Mouse (Mus musculus) embryonic facial prominence, embryonic 14.5 days (tissue): ENCODE measurements around the gene Dnajc15. TPM values are rescaled to one million over a fixed set of nuclear protein-coding genes. Genes with fewer than 3 reads are reported as not detected.

Experiments used
- ATAC-seq: fragments of 200-750 bp; cut with Nextera tagmentation; 2 replicates; pipeline ENCODE4 v1.8.0; 2017; ENCODE audit warnings: low read depth, moderate number of reproducible peaks, moderate TSS enrichment
- DNase-seq: peaks from one replicate; pipeline ENCODE4 v3.0.0-alpha.2; 2015; ENCODE audit warnings: low spot score
- H3K27ac ChIP-seq: fragments of 300-500 bp; sonication (generic); replicated peaks from 2 replicates; pipeline ENCODE4 v1.5.1; 2014; ENCODE audit warnings: low read depth, mild to moderate bottlenecking, low read length, moderate library complexity
- H3K27me3 ChIP-seq: fragments of 300-500 bp; sonication (generic); replicated peaks from 2 replicates; pipeline ENCODE4 v1.6.1; 2014; ENCODE audit warnings: low read length; ENCODE audit not compliant: control insufficient read depth, insufficient read depth
- H3K36me3 ChIP-seq: fragments of 300-500 bp; sonication (generic); 2 replicates; pipeline ENCODE4 v1.6.1; 2014; ENCODE audit warnings: low read length, mixed read lengths; ENCODE audit not compliant: control insufficient read depth, insufficient read depth
- H3K4me1 ChIP-seq: fragments of 300-500 bp; sonication (generic); 2 replicates; pipeline ENCODE4 v1.6.1; 2014; ENCODE audit warnings: antibody characterized with exemption, low read length; ENCODE audit not compliant: control insufficient read depth, insufficient read depth
- H3K4me2 ChIP-seq: fragments of 300-500 bp; sonication (generic); 2 replicates; pipeline ENCODE4 v1.6.1; 2014; ENCODE audit warnings: low read depth, mild to moderate bottlenecking, low read length, moderate library complexity, mixed read lengths
- H3K4me3 ChIP-seq: fragments of 300-500 bp; sonication (generic); 2 replicates; pipeline ENCODE4 v1.5.1; 2014; ENCODE audit warnings: low read depth, mild to moderate bottlenecking, low read length
- H3K9ac ChIP-seq: fragments of 300-500 bp; sonication (generic); 2 replicates; pipeline ENCODE4 v1.6.1; 2014; ENCODE audit warnings: low read depth, mild to moderate bottlenecking, low read length, moderate library complexity, mixed read lengths
- H3K9me3 ChIP-seq: fragments of 300-500 bp; sonication (generic); 2 replicates; pipeline ENCODE4 v1.6.1; 2016; ENCODE audit warnings: low read length; ENCODE audit not compliant: control insufficient read depth
- WGBS: fragments of 180-500 bp; shearing (Covaris S2); extraction: QIAGEN DNeasy Blood & Tissue Kit; methylation state at CpG from one replicate; pipeline ENCODE4 v1.1.7; 2014; 5-methylcytosine and 5-hydroxymethylcytosine counted together
- polyA plus RNA-seq: library from polyadenylated mRNA; unstranded; fragments of >200 nt; fragmentation: Nextera tagmentation; extraction: Ambion mirVana; gene quantifications from 2 replicates; pipeline ENCODE4 v1.2.1, GENCODE M21; 2014

The Dnajc15 gene
- polyA plus RNA-seq, 1 experiment from 2014 or later = 107 TPM

DNA sequence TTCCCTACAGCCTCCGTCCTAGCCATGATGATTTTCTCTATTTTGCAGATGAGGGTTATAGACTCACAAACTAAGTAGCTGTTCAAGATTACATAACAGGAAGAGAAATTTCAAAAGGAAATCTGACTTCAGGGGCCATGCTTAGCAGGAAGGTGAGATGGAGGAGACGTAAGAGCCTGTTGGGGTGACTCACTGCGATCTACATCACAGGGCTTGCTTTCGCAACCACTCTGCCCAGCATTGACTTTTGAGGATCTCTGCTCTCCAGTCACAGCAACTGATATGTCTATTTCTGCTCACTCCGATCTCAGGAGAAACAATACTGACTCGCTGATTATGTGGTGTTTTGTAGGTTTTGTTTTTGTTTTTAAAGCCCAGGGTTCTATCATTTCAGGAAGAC, 49.8 kb downstream of the Dnajc15 start:
- Histone ChIP-seq H3K9me3 (no peaks in the 10 kb centered on the region), H3K9ac (no peak overlapping the region), H3K36me3 (0 out of 2 replicates have a peak, but pooled peaks cover 9% of the 10 kb centered on the region), H3K4me3 (no peak overlapping the region), H3K4me2 (no peak overlapping the region), H3K27me3 (no peaks in the 10 kb centered on the region), H3K27ac (no peak overlapping the region), H3K4me1 (no peaks in the 10 kb centered on the region)
- ATAC-seq (no peak), DNase-seq (no peak)
- 90% methylated on average over 6 of the region's 6 CpGs for WGBS

DNA sequence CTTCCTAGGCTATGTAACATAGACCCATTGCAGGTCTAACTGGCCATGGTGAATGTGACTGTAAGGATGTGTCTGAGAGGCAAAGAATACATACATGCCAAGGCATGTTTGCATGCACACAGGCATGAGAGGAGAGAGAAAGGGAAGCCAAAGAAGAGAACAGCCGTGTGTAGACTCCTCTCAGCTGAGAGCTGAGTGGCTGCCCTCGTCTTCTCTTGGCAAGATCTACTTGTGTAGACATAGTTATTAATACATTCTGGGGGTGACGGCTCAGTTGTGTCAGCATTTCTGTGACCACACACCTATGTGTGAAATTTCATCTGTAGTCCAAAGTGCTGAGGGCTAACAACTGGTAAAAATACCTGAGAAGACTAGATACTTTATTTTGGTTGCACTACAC, 55.1 kb downstream of the Dnajc15 start:
- no peak overlapping the region for H3K9ac ChIP-seq
- 68% methylated on average over 3 of the region's 3 CpGs for WGBS
- no peaks in the 10 kb centered on the region; the same call in 1 of the 2 replicates for H3K4me1 ChIP-seq
- H3K27ac ChIP-seq = no peak overlapping the region
- no peaks in the 10 kb centered on the region for H3K9me3 ChIP-seq
- H3K27me3 ChIP-seq = no peaks in the 10 kb centered on the region
- no peak overlapping the region for H3K4me3 ChIP-seq
- DNase-seq = no peak
- no peak for ATAC-seq
- 0 out of 2 replicates have a peak, but pooled peaks cover 9% of the 10 kb centered on the region for H3K36me3 ChIP-seq
- no peak overlapping the region for H3K4me2 ChIP-seq

DNA sequence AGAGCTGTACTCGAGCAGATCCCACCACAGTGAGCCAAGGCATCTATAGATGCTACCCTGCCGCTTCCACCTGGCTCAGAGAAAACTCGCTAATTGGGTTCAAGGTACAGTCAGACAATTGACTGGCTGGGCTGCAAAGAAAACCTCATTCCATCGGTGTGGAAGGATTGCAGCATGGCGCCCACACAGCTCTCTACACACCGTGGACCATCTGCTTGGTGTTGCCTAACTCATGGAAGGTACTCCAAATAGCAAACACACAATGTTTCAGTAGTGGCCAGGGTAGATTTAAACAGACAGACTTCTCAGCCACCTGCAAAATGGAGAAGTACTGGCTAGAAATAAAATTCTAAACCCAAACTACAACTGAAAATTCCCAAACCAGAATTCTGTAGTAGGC, 57.4 kb downstream of the Dnajc15 start:
- Histone ChIP-seq H3K27me3 (no peaks in the 10 kb centered on the region), H3K9me3 (no peaks in the 10 kb centered on the region), H3K4me1 (no peaks in the 10 kb centered on the region; the same call in 1 of the 2 replicates), H3K9ac (no peak overlapping the region), H3K4me3 (no peak overlapping the region), H3K36me3 (0 out of 2 replicates have a peak, but pooled peaks cover 9% of the 10 kb centered on the region), H3K4me2 (no peak overlapping the region), H3K27ac (no peak overlapping the region)
- ATAC-seq (no peak), DNase-seq (no peak)
- 89% methylated on average over 6 of the region's 6 CpGs for WGBS

DNA sequence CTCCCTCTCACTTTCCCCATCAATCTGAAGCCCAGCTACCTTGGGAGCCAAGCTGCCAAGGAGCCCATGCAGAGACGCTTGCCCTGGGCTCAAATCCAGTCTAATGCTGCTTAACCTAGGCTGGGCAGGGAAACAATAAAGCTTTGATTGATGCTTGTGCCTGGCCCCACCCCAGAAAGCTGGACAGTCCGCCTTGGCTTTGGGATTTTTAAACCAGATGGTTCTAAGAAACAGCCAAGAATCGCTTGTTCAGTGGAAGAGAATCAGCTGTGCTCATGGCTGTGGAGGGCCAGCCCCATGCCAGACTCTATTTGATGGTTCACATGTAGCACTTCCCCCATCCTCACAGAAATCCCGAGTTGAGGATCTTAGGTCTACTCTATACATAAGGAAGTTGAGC, 60.0 kb downstream of the Dnajc15 start:
- H3K9ac ChIP-seq = no peak overlapping the region
- H3K4me2 ChIP-seq = no peak overlapping the region
- no peak overlapping the region for H3K4me3 ChIP-seq
- DNase-seq (no peak), ATAC-seq (no peak)
- H3K27ac ChIP-seq = no peak overlapping the region
- H3K9me3 ChIP-seq = no peaks in the 10 kb centered on the region
- no peaks in the 10 kb centered on the region for H3K36me3 ChIP-seq
- 52% methylated on average over 4 of the region's 4 CpGs for WGBS
- H3K27me3 ChIP-seq = no peaks in the 10 kb centered on the region
- H3K4me1 ChIP-seq = no peaks in the 10 kb centered on the region; the same call in 1 of the 2 replicates

DNA sequence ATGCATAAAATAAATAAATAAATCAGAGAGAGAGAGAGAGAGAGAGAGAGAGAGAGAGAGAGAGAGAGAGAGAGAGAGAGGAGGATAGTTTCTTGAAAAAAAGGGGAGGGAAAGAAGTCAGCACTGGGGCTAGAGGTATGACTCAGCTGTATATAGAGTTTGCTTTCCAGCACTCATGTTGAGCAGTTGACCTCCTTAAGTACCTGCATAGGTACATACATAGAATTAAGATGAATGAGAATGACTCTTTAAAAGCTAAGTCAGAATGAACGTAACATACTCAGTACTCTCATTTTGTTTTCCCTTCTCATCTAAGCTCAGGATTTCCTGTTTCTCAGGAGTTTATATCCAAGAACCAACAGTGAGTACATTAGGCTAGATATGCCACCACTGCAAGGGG, 62.0 kb downstream of the Dnajc15 start:
- no peak overlapping the region for H3K4me2 ChIP-seq
- no peak for DNase-seq
- no peaks in the 10 kb centered on the region for H3K36me3 ChIP-seq
- no peak overlapping the region for H3K4me3 ChIP-seq
- no peak overlapping the region for H3K27ac ChIP-seq
- H3K27me3 ChIP-seq = no peaks in the 10 kb centered on the region
- no peaks in the 10 kb centered on the region for H3K9me3 ChIP-seq
- no peaks in the 10 kb centered on the region; the same call in 1 of the 2 replicates for H3K4me1 ChIP-seq
- no peak for ATAC-seq
- 83% methylated on average over 1 of the region's 1 CpGs for WGBS
- no peak overlapping the region for H3K9ac ChIP-seq

DNA sequence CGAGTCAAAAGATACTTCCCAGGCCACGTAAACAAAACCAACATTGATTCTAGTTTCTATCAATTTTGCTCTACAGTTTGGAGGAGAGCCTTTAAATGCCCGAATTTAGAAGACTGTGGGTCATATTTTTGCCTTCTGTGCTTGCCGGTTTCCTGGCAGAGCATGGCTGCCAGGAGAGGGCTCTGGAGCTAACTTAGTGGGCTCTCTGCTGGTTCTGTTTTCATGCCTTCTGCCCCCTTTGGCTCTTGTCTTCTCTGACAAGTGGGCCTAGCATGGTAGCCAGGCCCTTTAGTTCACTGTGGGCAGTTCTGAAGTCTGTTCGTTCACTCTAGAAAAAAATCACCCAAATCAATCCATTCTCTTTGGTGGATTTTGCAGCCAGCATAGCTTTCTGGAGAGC, 63.5 kb downstream of the Dnajc15 start:
- 91% methylated on average over 5 of the region's 5 CpGs for WGBS
- DNase-seq = no peak

DNA sequence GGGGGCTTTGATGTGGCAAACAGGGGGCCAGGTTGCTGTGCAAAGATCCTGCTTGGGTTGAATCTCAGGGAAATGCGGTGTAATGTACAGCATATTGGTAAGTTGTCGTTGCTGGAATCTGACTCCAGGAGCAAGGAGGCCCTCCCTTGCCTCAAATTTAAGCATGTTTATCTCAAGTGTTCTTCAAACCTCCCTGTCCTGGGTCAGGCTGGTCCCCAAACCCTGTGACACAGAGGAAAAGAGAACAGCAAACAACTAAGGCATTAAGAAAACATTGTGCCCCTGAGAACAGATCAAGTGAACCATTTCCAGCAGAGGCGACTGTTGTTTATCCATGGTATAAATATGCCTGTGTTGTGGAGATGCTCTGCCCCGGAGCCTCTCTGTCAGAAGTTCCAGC, 67.1 kb downstream of the Dnajc15 start:
- no peak for DNase-seq

More for the DNA sequence above, 63.5 kb downstream of the Dnajc15 start:
- Histone ChIP-seq H3K27ac (no peak overlapping the region), H3K4me3 (no peak overlapping the region), H3K9me3 (no peaks in the 10 kb centered on the region), H3K36me3 (no peaks in the 10 kb centered on the region), H3K27me3 (no peaks in the 10 kb centered on the region), H3K4me1 (no peaks in the 10 kb centered on the region; the same call in 1 of the 2 replicates), H3K9ac (no peak overlapping the region), H3K4me2 (no peak overlapping the region)
- ATAC-seq = no peak

DNA sequence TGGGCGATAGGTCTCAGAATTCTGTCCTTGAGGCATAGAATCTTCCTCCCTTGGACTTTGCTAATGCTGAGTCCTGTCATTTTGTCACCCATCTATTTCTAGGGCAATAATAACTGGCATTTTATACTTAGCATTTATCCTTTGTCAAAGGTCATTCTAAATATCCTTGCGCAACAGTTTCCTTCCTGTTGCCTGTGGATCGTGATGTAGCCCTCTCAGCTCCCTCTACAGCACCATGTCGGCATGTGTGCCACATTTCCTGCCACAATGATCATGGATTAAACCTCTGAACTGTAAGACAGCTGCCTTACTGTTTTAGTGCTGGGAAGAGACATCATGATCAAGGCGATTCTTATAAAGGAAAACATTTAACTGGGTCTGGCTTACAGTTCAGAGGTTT, 68.6 kb downstream of the Dnajc15 start:
- no peak overlapping the region for H3K4me2 ChIP-seq
- peaks cover 2% of the 10 kb centered on the region; the same call in 1 of the 2 replicates for H3K4me1 ChIP-seq
- H3K27me3 ChIP-seq = no peaks in the 10 kb centered on the region
- H3K4me3 ChIP-seq = no peak overlapping the region
- ATAC-seq (no peak), DNase-seq (no peak)
- no peak overlapping the region for H3K27ac ChIP-seq
- WGBS = 80% methylated on average over 5 of the region's 5 CpGs
- no peaks in the 10 kb centered on the region for H3K36me3 ChIP-seq
- H3K9ac ChIP-seq = no peak overlapping the region
- no peaks in the 10 kb centered on the region for H3K9me3 ChIP-seq

More for the DNA sequence above, 67.1 kb downstream of the Dnajc15 start:
- Histone ChIP-seq H3K9ac (no peak overlapping the region), H3K27ac (no peak overlapping the region), H3K9me3 (no peaks in the 10 kb centered on the region), H3K4me2 (no peak overlapping the region), H3K27me3 (no peaks in the 10 kb centered on the region), H3K4me3 (no peak overlapping the region), H3K4me1 (no peaks in the 10 kb centered on the region), H3K36me3 (no peaks in the 10 kb centered on the region)
- no peak for ATAC-seq
- WGBS = 67% methylated on average over 4 of the region's 4 CpGs

DNA sequence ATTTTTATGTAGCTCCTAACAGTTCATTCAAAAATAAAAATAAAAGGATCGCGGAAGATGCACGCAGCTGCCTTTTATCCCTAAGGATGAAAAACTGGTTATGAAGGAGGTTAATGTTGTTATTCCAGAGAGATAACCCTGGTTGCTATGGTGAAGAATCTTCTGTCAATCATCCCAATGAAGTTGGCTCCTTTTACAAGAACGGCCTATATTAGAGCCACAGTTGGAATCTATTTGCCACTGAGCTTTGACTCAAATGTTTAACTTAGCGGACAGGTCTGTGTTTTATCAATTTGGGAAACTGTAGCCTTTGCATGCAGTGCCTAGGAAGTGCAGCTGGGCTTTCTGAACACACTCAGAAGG, 72.7 kb downstream of the Dnajc15 start:
- 44% methylated on average over 5 of the region's 5 CpGs for WGBS
- H3K4me3 ChIP-seq = no peak overlapping the region
- H3K9me3 ChIP-seq = no peaks in the 10 kb centered on the region
- no peaks in the 10 kb centered on the region for H3K36me3 ChIP-seq
- ATAC-seq (no peak), DNase-seq (no peak)
- H3K4me2 ChIP-seq = no peak overlapping the region
- H3K9ac ChIP-seq = no peak overlapping the region
- no peaks in the 10 kb centered on the region for H3K27me3 ChIP-seq
- no peak overlapping the region for H3K27ac ChIP-seq
- H3K4me1 ChIP-seq = peaks cover 2% of the 10 kb centered on the region
